Mouse (Mus musculus) kidney, postnatal 36 days (tissue): Measurements from ENCODE around the gene Magee2.
"Not testable (repeated sequence)": the region's sequence is repeated elsewhere in the genome, so short reads cannot be mapped to it uniquely, and the experiment has no call there.

Source experiments
- DNase-seq, 2 experiments: peaks; one replicate each; pipeline ENCODE4 v3.0.0; 2021 to 2022; ENCODE audit warnings: mixed read lengths in 2 of 2

Magee2 gene

DNA sequence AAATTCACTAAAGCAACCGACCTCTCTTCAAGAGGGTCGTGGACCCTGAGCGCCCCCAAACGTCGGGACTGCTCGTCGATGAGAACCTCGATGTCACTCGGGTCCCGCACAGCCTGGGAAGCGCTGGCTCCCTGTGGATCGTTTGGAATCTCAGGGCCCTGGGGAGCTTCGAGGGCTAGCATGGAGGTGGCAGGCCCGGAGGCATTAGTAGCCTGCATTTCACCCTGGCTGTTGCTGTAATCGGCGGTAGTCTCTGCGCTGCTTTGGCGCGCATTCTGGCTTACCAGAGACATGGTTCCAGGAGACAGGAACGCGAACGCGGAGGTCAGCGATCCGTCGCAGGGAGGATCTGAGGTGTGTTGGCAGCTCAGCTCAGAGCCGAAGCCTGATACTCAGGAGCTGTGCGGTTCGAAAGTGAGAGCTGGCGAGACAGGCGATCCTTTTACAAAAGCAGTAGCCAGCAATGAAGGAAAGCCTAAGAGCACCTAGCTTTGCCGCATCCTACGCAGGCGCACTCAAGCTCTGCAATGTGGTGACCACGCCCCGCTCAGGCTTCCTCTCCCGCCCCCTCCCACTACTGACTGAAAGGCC is at the start of gene Magee2:
Gene Magee2 (minus strand): TSS at position 517 of the 591 bp plus-strand sequence.
- peak in 1 of 2 experiments; percentile 25 for DNase-seq

DNA sequence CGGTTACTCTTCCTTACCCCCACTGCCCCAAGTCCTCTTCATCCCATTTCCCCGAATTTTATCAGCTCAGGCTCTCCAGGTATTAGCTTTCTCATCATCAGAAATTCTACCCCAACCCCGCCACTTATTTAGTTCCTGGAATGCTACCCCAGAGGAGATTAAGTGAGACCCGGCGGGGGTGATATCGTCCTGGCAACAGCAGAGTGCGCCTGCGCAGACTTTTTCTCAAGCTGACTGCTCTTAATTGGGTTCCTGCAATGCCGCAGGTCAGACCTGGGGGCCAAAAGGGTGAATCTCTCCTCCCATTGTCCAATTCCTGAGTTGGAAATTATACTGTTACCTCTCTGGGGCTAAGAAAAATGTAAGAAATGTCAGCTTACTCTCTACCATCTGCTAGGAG is 3.5 kb downstream of the Magee2 start:
- no peak for DNase-seq

DNA sequence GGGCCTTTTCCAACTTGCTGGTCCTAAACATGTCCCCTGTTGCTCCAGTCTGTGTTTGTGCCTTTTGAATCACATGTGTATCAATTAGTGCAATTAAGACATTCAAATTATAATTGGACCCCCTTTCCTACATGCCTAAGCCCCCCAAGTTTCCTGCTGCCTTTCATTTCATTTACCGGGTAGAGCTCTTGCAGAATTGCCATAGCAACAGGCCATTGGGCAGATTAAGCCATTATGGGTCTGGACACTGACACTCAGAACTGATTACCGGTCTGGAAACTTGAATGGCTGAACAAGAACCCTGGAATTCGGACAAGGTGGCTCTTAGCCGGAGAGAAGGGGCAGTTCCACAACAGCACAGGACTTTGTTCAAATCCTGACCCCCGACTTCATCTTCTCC is 39.5 kb downstream of the Magee2 start:
- DNase-seq = not testable (repeated sequence)

DNA sequence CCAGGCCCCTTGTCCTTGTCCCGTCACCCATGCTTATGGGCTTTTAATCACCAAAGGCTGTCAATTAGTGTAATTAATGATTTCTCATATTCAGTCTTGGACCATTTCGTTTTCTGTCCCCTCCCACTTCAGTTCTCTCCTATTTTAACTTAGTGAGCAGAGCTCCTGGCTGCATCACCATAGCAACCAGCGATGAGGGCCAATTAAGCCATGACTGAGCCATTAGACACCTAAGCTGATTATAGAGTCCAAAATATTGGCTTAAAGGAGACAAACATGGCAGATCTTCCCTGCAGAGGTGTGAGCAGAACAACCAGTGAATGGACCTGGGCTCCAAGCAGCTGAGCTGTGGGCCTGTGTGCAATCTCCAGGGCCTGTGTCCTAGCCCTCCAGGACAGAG is 40.1 kb downstream of the Magee2 start:
- DNase-seq = not testable (repeated sequence)

DNA sequence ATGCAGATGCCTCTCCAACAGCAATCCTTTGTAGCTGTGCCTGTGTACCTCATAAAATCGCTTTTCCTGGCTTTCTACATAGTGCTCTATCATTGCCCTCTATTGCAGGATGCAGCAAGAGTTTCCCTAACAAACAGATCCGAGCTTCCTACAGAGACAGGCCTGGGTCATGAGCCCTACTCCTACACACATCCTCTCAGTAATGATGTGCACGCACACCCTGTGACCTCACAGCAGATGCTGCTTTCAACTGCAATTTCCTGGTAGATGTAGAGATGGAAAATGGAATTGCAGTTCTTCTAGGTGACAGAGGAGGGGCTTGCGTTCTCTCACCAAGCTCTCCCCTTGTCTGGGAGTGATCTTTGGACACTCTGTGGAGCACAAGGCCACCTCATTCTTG is 43.4 kb downstream of the Magee2 start:
- not testable (repeated sequence) for DNase-seq
